Mouse (Mus musculus) forebrain, postnatal 0 days (tissue): Measurements from ENCODE around the gene Pnrc2. TPM values are rescaled to one million over a fixed set of nuclear protein-coding genes. Genes with fewer than 3 reads are reported as not detected.

Experiments
- ATAC-seq: fragments of 200-750 bp; cut with Nextera tagmentation; 2 replicates; pipeline ENCODE4 v1.8.0; 2017; ENCODE audit warnings: mild to moderate bottlenecking, moderate library complexity
- DNase-seq: peaks from one replicate; pipeline ENCODE4 v3.0.0-alpha.2; 2015
- H3K27ac ChIP-seq: fragments of 300-500 bp; sonication (generic); 2 replicates; pipeline ENCODE4 v1.5.1; 2014; ENCODE audit warnings: low read depth, mild to moderate bottlenecking, antibody characterized with exemption, low read length, moderate library complexity, mixed read lengths
- H3K27me3 ChIP-seq: fragments of 300-500 bp; sonication (generic); 2 replicates; pipeline ENCODE4 v1.6.1; 2014; ENCODE audit warnings: mild to moderate bottlenecking, low read length, mixed read lengths; ENCODE audit not compliant: insufficient read depth
- H3K36me3 ChIP-seq: fragments of 300-500 bp; sonication (generic); 2 replicates; pipeline ENCODE4 v1.6.1; 2014; ENCODE audit warnings: mild to moderate bottlenecking, moderate library complexity; ENCODE audit not compliant: insufficient read depth
- H3K4me1 ChIP-seq: fragments of 300-500 bp; sonication (generic); 2 replicates; pipeline ENCODE4 v1.6.1; 2014; ENCODE audit warnings: antibody characterized with exemption; ENCODE audit not compliant: insufficient read depth
- H3K4me2 ChIP-seq: fragments of 300-500 bp; sonication (generic); 2 replicates; pipeline ENCODE4 v1.6.1; 2014; ENCODE audit warnings: low read depth, mild to moderate bottlenecking, moderate library complexity
- H3K4me3 ChIP-seq: fragments of 300-500 bp; sonication (generic); 2 replicates; pipeline ENCODE4 v1.5.1; 2014; ENCODE audit warnings: low read depth, low read length, mixed read lengths
- H3K9ac ChIP-seq: fragments of 300-500 bp; sonication (generic); 2 replicates; pipeline ENCODE4 v1.6.1; 2014; ENCODE audit warnings: mild to moderate bottlenecking
- H3K9me3 ChIP-seq: fragments of 300-500 bp; sonication (generic); 2 replicates; pipeline ENCODE4 v1.6.1; 2016; ENCODE audit warnings: low read length
- CTCF ChIP-seq: sonication (generic); IDR thresholded peaks from 2 replicates; pipeline ENCODE4 v1.5.1; 2016; ENCODE audit warnings: antibody characterized with exemption, control low read depth, low read depth
- WGBS: fragments of 180-500 bp; shearing (Covaris S2); extraction: QIAGEN DNeasy Blood & Tissue Kit; methylation state at CpG from one replicate; pipeline ENCODE4 v1.1.7; 2014; 5-methylcytosine and 5-hydroxymethylcytosine counted together
- polyA plus RNA-seq: library from polyadenylated mRNA; unstranded; fragments of >200 nt; fragmentation: Nextera tagmentation; extraction: Ambion mirVana; gene quantifications from 2 replicates; pipeline ENCODE4 v1.2.1, GENCODE M21; 2015
- total RNA-seq: library from RNA; depleted of rRNA; stranded (reverse); fragments of >200 nt; gene quantifications from 2 replicates; pipeline ENCODE4 v1.2.3, GENCODE M21; 2014

The Pnrc2 gene
- total and polyA plus RNA-seq, 2 experiments from 2014 or later, result 73.0 to 75.0 TPM

DNA sequence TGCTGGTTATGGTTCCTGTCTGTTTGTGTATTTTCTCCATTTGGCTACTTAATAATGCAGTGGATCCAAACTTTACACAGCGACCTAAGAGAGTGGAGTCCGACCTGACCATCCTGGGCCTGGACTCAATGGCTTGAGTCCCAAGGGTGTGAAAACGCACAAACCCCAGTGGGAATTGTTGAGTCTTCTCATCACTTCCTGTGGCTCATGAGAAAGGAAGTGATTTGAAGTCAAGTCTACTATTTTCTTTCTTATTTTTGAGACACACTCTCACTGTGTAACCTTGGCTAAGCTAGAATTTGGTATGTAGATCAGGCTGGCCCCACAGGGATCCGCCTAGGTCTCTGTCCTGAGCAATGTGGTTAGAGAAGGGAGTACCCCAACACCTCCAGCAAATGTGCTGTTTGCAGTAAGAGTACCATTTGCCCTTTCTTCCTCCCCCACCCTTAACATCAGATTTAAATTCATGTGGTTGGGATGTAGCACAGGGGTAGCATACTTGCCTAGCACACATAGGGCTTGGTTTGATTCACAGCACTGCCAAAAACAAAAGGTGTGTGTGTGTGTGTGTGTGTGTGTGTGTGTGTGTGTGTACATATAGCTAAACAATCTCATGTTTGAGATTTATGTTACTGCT, 29.1 kb upstream of the Pnrc2 start:
- H3K36me3 ChIP-seq, result no peaks in the 10 kb centered on the region
- no peaks in the 10 kb centered on the region for H3K4me1 ChIP-seq
- H3K4me2 ChIP-seq, result no peak overlapping the region
- H3K4me3 ChIP-seq, result no peak overlapping the region
- DNase-seq (no peak), ATAC-seq (no peak)
- 84% methylated on average over 4 of the region's 4 CpGs for WGBS
- no peak overlapping the region for H3K27ac ChIP-seq
- H3K9me3 ChIP-seq, result no peaks in the 10 kb centered on the region
- no peak for TF ChIP-seq CTCF
- no peaks in the 10 kb centered on the region for H3K27me3 ChIP-seq
- no peak overlapping the region for H3K9ac ChIP-seq

DNA sequence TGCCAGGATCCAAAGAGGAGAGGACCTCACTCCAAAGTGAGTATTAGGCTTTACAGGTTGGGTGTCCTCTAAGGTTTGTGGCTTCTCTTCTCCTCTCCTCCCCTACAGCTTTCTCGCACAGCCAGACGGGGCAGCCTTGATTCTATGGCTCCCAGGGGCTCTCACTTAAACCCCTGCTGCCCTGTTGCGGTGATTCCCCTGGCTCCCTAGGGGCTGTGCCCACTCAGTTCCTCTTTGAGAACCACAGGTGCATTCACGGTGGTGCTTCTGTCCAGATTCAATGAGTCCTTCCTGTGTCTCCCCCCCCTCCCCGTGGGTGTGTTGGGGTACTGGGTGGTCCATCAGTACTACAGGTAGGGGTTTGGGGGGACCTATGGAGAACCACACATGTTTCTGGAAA, 26.4 kb upstream of the Pnrc2 start:
- no peak for TF ChIP-seq CTCF
- no peak for DNase-seq

DNA sequence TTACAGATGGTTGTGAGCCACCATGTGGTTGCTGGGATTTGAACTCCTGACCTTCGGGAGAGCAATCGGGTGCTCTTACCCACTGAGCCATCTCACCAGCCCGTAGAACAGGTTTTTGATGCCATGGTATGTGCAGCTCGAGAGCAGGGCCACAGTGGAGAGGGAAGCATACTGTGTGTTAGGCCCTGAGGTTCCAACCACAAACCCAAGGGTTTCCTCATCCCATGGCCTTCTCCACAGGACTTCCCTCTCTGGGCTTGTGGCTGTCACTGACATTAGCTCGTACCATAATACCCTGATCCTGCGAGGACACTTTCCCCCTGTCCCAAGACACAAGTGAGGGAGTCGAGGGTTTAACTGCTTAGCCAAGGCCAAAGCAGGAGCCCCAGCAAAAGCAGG, 25.4 kb upstream of the Pnrc2 start:
- no peak for DNase-seq
- Histone ChIP-seq H3K9ac (no peak overlapping the region), H3K4me1 (no peaks in the 10 kb centered on the region), H3K27me3 (no peaks in the 10 kb centered on the region), H3K4me2 (no peak overlapping the region), H3K4me3 (no peak overlapping the region), H3K9me3 (no peaks in the 10 kb centered on the region), H3K27ac (no peak overlapping the region), H3K36me3 (no peaks in the 10 kb centered on the region)
- ATAC-seq, result no peak
- no peak for TF ChIP-seq CTCF
- 89% methylated on average over 7 of the region's 7 CpGs for WGBS

More for the DNA sequence above, 26.4 kb upstream of the Pnrc2 start:
- no peak overlapping the region for H3K4me3 ChIP-seq
- no peak for ATAC-seq
- H3K4me2 ChIP-seq, result no peak overlapping the region
- H3K9me3 ChIP-seq, result no peaks in the 10 kb centered on the region
- no peaks in the 10 kb centered on the region for H3K27me3 ChIP-seq
- no peaks in the 10 kb centered on the region for H3K4me1 ChIP-seq
- no peak overlapping the region for H3K27ac ChIP-seq
- 84% methylated on average over 5 of the region's 5 CpGs for WGBS
- no peaks in the 10 kb centered on the region for H3K36me3 ChIP-seq
- no peak overlapping the region for H3K9ac ChIP-seq

DNA sequence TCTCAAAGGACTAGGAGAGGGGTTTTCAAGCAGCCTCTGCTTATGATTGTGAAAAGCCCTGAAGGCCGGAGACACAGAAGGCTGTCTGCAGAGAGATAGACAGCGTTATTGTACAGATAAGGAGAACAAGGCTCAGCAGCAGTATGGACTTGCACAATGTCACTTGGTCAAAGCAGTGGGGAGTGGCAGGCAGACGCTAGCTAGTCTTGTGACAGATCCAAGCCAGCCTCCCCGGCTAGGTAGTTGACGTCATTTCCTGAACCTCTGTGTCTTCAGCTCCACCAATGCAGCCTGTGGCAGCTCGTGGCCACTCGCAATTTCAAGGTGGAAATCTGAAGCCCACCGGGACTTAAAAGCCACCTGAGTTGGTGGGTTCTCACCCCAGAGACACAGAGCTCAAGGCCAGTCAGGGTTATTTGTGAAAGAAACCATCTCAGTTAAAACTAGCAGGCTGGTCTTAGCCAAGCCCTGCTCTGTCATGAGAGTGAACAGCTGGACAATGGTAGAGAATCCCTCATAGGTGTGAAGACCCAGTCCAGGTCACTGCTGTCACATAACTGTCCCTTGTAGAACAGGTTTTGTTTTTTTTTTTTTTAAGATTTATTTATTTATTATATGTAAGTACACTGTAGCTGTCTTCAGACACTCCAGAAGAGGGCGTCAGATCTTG, 24.9 kb upstream of the Pnrc2 start:
- no peak overlapping the region for H3K27ac ChIP-seq
- no peak for DNase-seq
- H3K36me3 ChIP-seq, result no peaks in the 10 kb centered on the region
- H3K4me2 ChIP-seq, result no peak overlapping the region
- H3K9me3 ChIP-seq, result no peaks in the 10 kb centered on the region
- H3K4me1 ChIP-seq, result no peaks in the 10 kb centered on the region
- H3K4me3 ChIP-seq, result no peak overlapping the region
- no peaks in the 10 kb centered on the region for H3K27me3 ChIP-seq
- 76% methylated on average over 8 of the region's 9 CpGs for WGBS
- TF ChIP-seq CTCF, result no peak
- H3K9ac ChIP-seq, result no peak overlapping the region
- ATAC-seq, result no peak

DNA sequence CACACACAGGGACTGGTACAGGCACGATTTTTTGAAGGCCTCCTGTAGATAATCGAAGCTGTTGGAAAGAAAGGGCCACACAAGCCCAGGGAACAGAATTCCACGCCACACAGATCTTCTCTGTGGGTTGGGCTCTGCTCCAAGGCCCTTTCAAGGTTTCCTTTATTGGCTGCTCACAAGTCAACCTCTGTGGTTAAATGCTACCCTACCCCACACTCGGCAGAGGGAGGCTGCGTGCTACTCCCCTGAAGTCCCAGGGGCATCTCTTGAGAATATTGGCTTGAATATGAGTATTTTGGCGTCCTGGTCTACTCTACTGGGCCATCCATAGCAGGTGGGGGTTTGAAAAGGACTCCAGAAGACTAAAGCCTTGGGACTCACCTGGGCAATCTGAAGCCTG, 22.5 kb upstream of the Pnrc2 start:
- no peak for ATAC-seq
- WGBS, result 72% methylated on average over 6 of the region's 6 CpGs
- no peak for DNase-seq
- TF ChIP-seq CTCF, result no peak
- Histone ChIP-seq H3K4me1 (no peaks in the 10 kb centered on the region), H3K27me3 (no peaks in the 10 kb centered on the region), H3K4me3 (no peak overlapping the region), H3K27ac (no peak overlapping the region), H3K36me3 (no peaks in the 10 kb centered on the region), H3K4me2 (no peak overlapping the region), H3K9ac (no peak overlapping the region), H3K9me3 (no peaks in the 10 kb centered on the region)

DNA sequence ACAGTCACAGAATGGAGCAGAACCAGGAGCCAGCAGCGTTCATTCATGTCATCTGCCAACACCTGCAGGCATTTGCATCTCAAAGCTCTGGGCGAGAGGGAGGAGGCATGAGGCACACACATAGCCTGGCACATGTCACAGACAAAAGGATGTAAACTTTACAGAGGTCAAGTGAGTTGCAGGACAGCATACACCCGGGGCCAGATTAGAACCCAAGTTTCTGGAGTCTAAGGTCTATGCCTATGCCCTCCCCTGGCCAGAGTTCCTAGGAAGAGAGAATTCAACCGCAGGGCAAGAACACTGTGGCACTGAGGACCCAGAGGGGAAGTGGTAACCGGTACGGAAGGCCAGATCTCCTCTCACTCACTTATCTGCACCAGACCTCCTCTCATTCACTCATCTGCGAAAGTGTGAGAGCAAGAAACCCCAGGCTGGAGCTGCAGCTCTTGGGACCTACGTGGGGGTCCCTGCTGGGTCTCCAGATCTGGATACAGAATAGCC, 21.5 kb upstream of the Pnrc2 start, which contains the start of gene Cnr2:
Gene Cnr2, plus strand, starts transcription at position 324 of the 501 bp plus-strand sequence.
- Histone ChIP-seq H3K4me3 (no peak within 1 kb of the TSS), H3K36me3 (no peaks in the 10 kb centered on the region), H3K4me1 (no peaks in the 10 kb centered on the region), H3K27ac (no peak within 1 kb of the TSS), H3K27me3 (no peaks in the 10 kb centered on the region), H3K4me2 (no peak within 1 kb of the TSS), H3K9ac (no peak within 1 kb of the TSS), H3K9me3 (no peaks in the 10 kb centered on the region)
- DNase-seq, result no peak
- no peak for TF ChIP-seq CTCF
- 52% methylated on average over 8 of the region's 8 CpGs for WGBS
- no peak for ATAC-seq

DNA sequence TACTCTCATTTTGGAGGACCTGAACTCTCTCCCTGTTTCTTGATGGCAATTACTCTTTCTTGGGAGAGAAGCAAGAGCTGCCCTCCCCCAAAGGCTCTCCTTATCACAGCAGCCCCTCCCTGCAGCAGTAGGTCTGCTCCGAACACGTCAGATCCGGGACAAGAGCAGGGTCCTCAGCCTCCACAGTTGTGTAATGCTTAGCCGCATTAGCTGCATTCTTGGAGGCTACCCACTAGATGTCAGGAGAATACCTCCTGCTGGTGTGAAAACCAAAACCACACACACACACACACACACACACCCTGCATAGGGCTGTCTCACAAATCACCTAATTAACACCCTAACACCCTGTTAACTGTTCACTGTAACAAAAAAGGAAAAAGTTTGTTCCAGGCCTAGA, 19.2 kb upstream of the Pnrc2 start:
- WGBS, result 60% methylated on average over 4 of the region's 4 CpGs
- ATAC-seq (no peak), DNase-seq (no peak)
- Histone ChIP-seq H3K4me3 (no peak overlapping the region), H3K36me3 (no peaks in the 10 kb centered on the region), H3K27me3 (no peaks in the 10 kb centered on the region), H3K27ac (no peak overlapping the region), H3K9me3 (no peaks in the 10 kb centered on the region), H3K4me1 (no peaks in the 10 kb centered on the region), H3K9ac (no peak overlapping the region), H3K4me2 (no peak overlapping the region)
- TF ChIP-seq CTCF, result no peak
